8 mouse cellular contexts compared by ENCODE assay signal in the genomic region with DNA sequence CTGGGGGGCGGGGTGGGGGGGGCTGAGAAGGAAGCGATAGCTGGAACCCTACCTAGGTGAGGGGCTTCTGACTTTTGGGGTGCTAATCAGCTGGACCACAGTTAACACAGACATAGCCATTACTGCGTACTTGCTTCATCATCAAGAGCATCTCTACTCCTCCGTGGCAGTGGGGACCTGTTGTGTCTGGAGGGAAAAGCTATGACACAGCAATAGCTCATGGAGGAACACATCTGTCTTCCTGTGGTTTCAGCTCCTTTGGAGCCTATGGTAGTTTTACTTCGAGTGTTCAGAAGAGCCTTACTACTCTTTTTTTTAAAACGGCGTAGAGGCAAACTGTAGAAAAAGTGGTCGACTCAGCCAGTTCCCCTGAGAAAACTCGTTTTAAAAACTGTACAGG. TPM values are rescaled to one million over a fixed set of nuclear protein-coding genes. Genes with fewer than 3 reads are reported as not detected.
DNase-seq lines count a peak whose midpoint lies in the region; ATAC-seq and TF ChIP-seq lines count a peak whose summit lies in the region.

No protein-coding gene starts in this region.

- H3K36me3 ChIP-seq in embryonic facial prominence, embryonic 12.5 days, result peaks cover 26% of the 10 kb centered on the region
- 0 out of 2 replicates have a peak, but pooled peaks cover 12% of the 10 kb centered on the region for H3K36me3 ChIP-seq in intestine, embryonic 15.5 days
- H3K36me3 ChIP-seq in neural tube, embryonic 14.5 days (ENCODE audit: control insufficient read depth, insufficient read depth, low read length), result peaks cover 14% of the 10 kb centered on the region; the same call in 1 of the 2 replicates

- no peak for ATAC-seq in embryonic facial prominence, embryonic 12.5 days (ENCODE audit: insufficient number of reproducible peaks, insufficient read depth, low FRiP score, low TSS enrichment)
- 0 out of 2 replicates have a peak, but pooled peaks have one; percentile 10 for ATAC-seq in intestine, embryonic 15.5 days
- ATAC-seq in neural tube, embryonic 14.5 days (ENCODE audit: low read depth), result no peak; the same call in 1 of the 2 replicates
- no peak; the same call in 1 of the 2 replicates for ATAC-seq in megakaryocyte-erythroid progenitor cell, adult 5-6 weeks (replicated peaks; ENCODE audit: low FRiP score, low TSS enrichment, poor library complexity, severe bottlenecking)

- peak overlapping the region; percentile 87 for H3K27ac ChIP-seq in left cerebral cortex, adult 2 months
- H3K27ac ChIP-seq in embryonic facial prominence, embryonic 12.5 days, result 0 out of 2 replicates have a peak overlapping the region, but pooled peaks have one; percentile 9
- no peak overlapping the region for H3K27ac ChIP-seq in intestine, embryonic 15.5 days
- peak overlapping the region; percentile 62; the same call in 1 of the 2 replicates for H3K27ac ChIP-seq in neural tube, embryonic 14.5 days (ENCODE audit: low read depth, low read length)

- intact Hi-C loops in left cerebral cortex, adult 2 months (cut with DNase I), result no loop called here

- H3K4me1 ChIP-seq in embryonic facial prominence, embryonic 12.5 days, result peaks cover 6% of the 10 kb centered on the region
- H3K4me1 ChIP-seq in intestine, embryonic 15.5 days (replicated peaks), result peaks cover 4% of the 10 kb centered on the region
- H3K4me1 ChIP-seq in neural tube, embryonic 14.5 days (ENCODE audit: control insufficient read depth, insufficient read depth, low read length), result peaks cover 6% of the 10 kb centered on the region

- H3K4me3 ChIP-seq in left cerebral cortex, adult 2 months, result peak overlapping the region; percentile 81
- H3K4me3 ChIP-seq in embryonic facial prominence, embryonic 12.5 days, result peak overlapping the region; percentile 77
- H3K4me3 ChIP-seq in intestine, embryonic 15.5 days (replicated peaks), result peak overlapping the region; percentile 85
- peak overlapping the region; percentile 48 for H3K4me3 ChIP-seq in neural tube, embryonic 14.5 days (ENCODE audit: low read depth, low read length)

- 48% methylated on average over 9 of the region's 9 CpGs for WGBS in embryonic facial prominence, embryonic 12.5 days
- WGBS in intestine, embryonic 15.5 days, result 41% methylated on average over 9 of the region's 9 CpGs
- WGBS in neural tube, embryonic 14.5 days, result 45% methylated on average over 9 of the region's 9 CpGs

- H3K4me2 ChIP-seq in embryonic facial prominence, embryonic 12.5 days (replicated peaks), result peak overlapping the region; percentile 88
- H3K4me2 ChIP-seq in intestine, embryonic 15.5 days (replicated peaks), result peak overlapping the region; percentile 81
- H3K4me2 ChIP-seq in neural tube, embryonic 14.5 days (ENCODE audit: low read depth, low read length), result peak overlapping the region; percentile 81

- DNase-seq in left cerebral cortex, adult 2 months (ENCODE audit: extremely low spot score in 1 of 2, low spot score in 2 of 2), result no peak
- DNase-seq in left cerebral cortex, adult 8-10 months (ENCODE audit: low spot score in 2 of 2), result no peak
- no peak for DNase-seq in right cerebral cortex, adult 18-20 months
- DNase-seq in right cerebral cortex, adult 2 months (ENCODE audit: low spot score in 2 of 2), result no peak

- no peak for TF ChIP-seq CTCF in left cerebral cortex, adult 2 months (IDR thresholded peaks at IDR 0.05)

- H3K27me3 ChIP-seq in embryonic facial prominence, embryonic 12.5 days, result no peaks in the 10 kb centered on the region
- no peaks in the 10 kb centered on the region for H3K27me3 ChIP-seq in intestine, embryonic 15.5 days (replicated peaks)
- no peaks in the 10 kb centered on the region for H3K27me3 ChIP-seq in neural tube, embryonic 14.5 days (ENCODE audit: control insufficient read depth, insufficient read depth, low read length)

- no peaks in the 10 kb centered on the region for H3K9me3 ChIP-seq in embryonic facial prominence, embryonic 12.5 days
- no peaks in the 10 kb centered on the region for H3K9me3 ChIP-seq in intestine, embryonic 15.5 days
- no peaks in the 10 kb centered on the region for H3K9me3 ChIP-seq in neural tube, embryonic 14.5 days (ENCODE audit: control insufficient read depth, low read length)

- peak overlapping the region; percentile 72 for H3K9ac ChIP-seq in embryonic facial prominence, embryonic 12.5 days
- peak overlapping the region; percentile 88 for H3K9ac ChIP-seq in intestine, embryonic 15.5 days
- peak overlapping the region; percentile 67 for H3K9ac ChIP-seq in neural tube, embryonic 14.5 days (replicated peaks; ENCODE audit: low read depth, low read length)

RNA-seq across cellular contexts. Expression of a gene that starts 0.7 kb away (rescaled TPM):
- total RNA-seq in left cerebral cortex, adult 2 months (2021), result 10 to 100 TPM; 17.3 to 20.2 TPM
- total RNA-seq in left cerebral cortex, adult 8-10 months (2022), result 10 to 100 TPM; 15.6 to 19.3 (median 17.8) TPM
- polyA plus RNA-seq in embryonic facial prominence, embryonic 12.5 days (2016; fragmentation: Nextera tagmentation; extraction: Ambion mirVana), result 14.2 and 14.4 TPM in 2 replicates
- polyA plus RNA-seq in intestine, embryonic 15.5 days (2015; fragmentation: Nextera tagmentation; extraction: Ambion mirVana), result 5.4 and 6.1 TPM in 2 replicates
- 28.5 and 30.4 TPM in 2 replicates for polyA plus RNA-seq in neural tube, embryonic 14.5 days (2014; fragmentation: Nextera tagmentation; extraction: Ambion mirVana)
- 3.4 and 6.6 TPM in 2 replicates for total RNA-seq in megakaryocyte-erythroid progenitor cell, adult 5-6 weeks (2014; fragmentation: Nextera tagmentation)
- total RNA-seq in megakaryocyte-erythroid progenitor cell, adult 5-6 weeks (2017), result 0.75 and 7.4 TPM in 2 replicates

RNA-seq across cellular contexts. Expression of a gene that starts 8.6 kb away (rescaled TPM):
- under 1 TPM in 1 of 2 experiments, not detected in 1; 0.26 TPM for total RNA-seq in left cerebral cortex, adult 2 months (2021)
- not detected for total RNA-seq in left cerebral cortex, adult 8-10 months (2022)
- polyA plus RNA-seq in embryonic facial prominence, embryonic 12.5 days (2016; fragmentation: Nextera tagmentation; extraction: Ambion mirVana), result not detected in 2 replicates
- polyA plus RNA-seq in intestine, embryonic 15.5 days (2015; fragmentation: Nextera tagmentation; extraction: Ambion mirVana), result not detected in 2 replicates
- polyA plus RNA-seq in neural tube, embryonic 14.5 days (2014; fragmentation: Nextera tagmentation; extraction: Ambion mirVana), result not detected in 2 replicates
- not detected in 2 replicates for total RNA-seq in megakaryocyte-erythroid progenitor cell, adult 5-6 weeks (2014; fragmentation: Nextera tagmentation)
- not detected in 2 replicates for total RNA-seq in megakaryocyte-erythroid progenitor cell, adult 5-6 weeks (2017)

RNA-seq across cellular contexts. Expression of a gene that starts 18.6 kb away (rescaled TPM):
- total RNA-seq in left cerebral cortex, adult 2 months (2021), result under 1 TPM in 1 of 2 experiments, not detected in 1; 0.09 TPM
- not detected for total RNA-seq in left cerebral cortex, adult 8-10 months (2022)
- polyA plus RNA-seq in embryonic facial prominence, embryonic 12.5 days (2016; fragmentation: Nextera tagmentation; extraction: Ambion mirVana), result not detected in 2 replicates
- not detected in 2 replicates for polyA plus RNA-seq in intestine, embryonic 15.5 days (2015; fragmentation: Nextera tagmentation; extraction: Ambion mirVana)
- not detected in 2 replicates for polyA plus RNA-seq in neural tube, embryonic 14.5 days (2014; fragmentation: Nextera tagmentation; extraction: Ambion mirVana)
- not detected in 2 replicates for total RNA-seq in megakaryocyte-erythroid progenitor cell, adult 5-6 weeks (2014; fragmentation: Nextera tagmentation)
- not detected in 2 replicates for total RNA-seq in megakaryocyte-erythroid progenitor cell, adult 5-6 weeks (2017)

RNA-seq across cellular contexts. Expression of a gene that starts 19.4 kb away (rescaled TPM):
- 10 to 100 TPM; 10.9 to 11.5 TPM for total RNA-seq in left cerebral cortex, adult 2 months (2021)
- total RNA-seq in left cerebral cortex, adult 8-10 months (2022), result 10 to 100 TPM in 3 of 4 experiments, 1 to 10 TPM in 1; 7.3 to 14.5 (median 12.3) TPM
- 10.1 and 10.7 TPM in 2 replicates for polyA plus RNA-seq in embryonic facial prominence, embryonic 12.5 days (2016; fragmentation: Nextera tagmentation; extraction: Ambion mirVana)
- 6.1 and 7.3 TPM in 2 replicates for polyA plus RNA-seq in intestine, embryonic 15.5 days (2015; fragmentation: Nextera tagmentation; extraction: Ambion mirVana)
- 12.3 and 14.8 TPM in 2 replicates for polyA plus RNA-seq in neural tube, embryonic 14.5 days (2014; fragmentation: Nextera tagmentation; extraction: Ambion mirVana)
- 4.5 and 7.1 TPM in 2 replicates for total RNA-seq in megakaryocyte-erythroid progenitor cell, adult 5-6 weeks (2014; fragmentation: Nextera tagmentation)
- 3.5 and 4.9 TPM in 2 replicates for total RNA-seq in megakaryocyte-erythroid progenitor cell, adult 5-6 weeks (2017)

RNA-seq across cellular contexts. Expression of a gene that starts 32.8 kb away (rescaled TPM):
- not detected for total RNA-seq in left cerebral cortex, adult 2 months (2021)
- total RNA-seq in left cerebral cortex, adult 8-10 months (2022), result not detected
- not detected in 2 replicates for polyA plus RNA-seq in embryonic facial prominence, embryonic 12.5 days (2016; fragmentation: Nextera tagmentation; extraction: Ambion mirVana)
- not detected in 2 replicates for polyA plus RNA-seq in intestine, embryonic 15.5 days (2015; fragmentation: Nextera tagmentation; extraction: Ambion mirVana)
- polyA plus RNA-seq in neural tube, embryonic 14.5 days (2014; fragmentation: Nextera tagmentation; extraction: Ambion mirVana), result not detected in 2 replicates
- not detected in 2 replicates for total RNA-seq in megakaryocyte-erythroid progenitor cell, adult 5-6 weeks (2014; fragmentation: Nextera tagmentation)
- total RNA-seq in megakaryocyte-erythroid progenitor cell, adult 5-6 weeks (2017), result not detected in 2 replicates
